Mouse (Mus musculus) CH12.LX (cell line): ENCODE results near the gene Upf1. TPM values are rescaled to one million over a fixed set of nuclear protein-coding genes. Genes with fewer than 3 reads are reported as not detected.

Experiments
- DNase-seq: peaks from one replicate; pipeline ENCODE4 v3.0.0-alpha.2; 2013; ENCODE audit errors: extremely low read depth
- H3K27ac ChIP-seq: 2 replicates; pipeline ENCODE4 v1.5.1; 2012; ENCODE audit warnings: low read depth, mild to moderate bottlenecking, control low read depth, moderate library complexity; ENCODE audit not compliant: insufficient read depth
- H3K27me3 ChIP-seq: replicated peaks from 2 replicates; pipeline ENCODE3; 2012; ENCODE audit warnings: inconsistent platforms
- H3K36me3 ChIP-seq, 2 experiments: replicated peaks in 1 of 2; 2 replicates each; pipeline versions ENCODE3 to v1.6.1; 2012; ENCODE audit warnings: inconsistent platforms in 1 of 2, low read length in 1 of 2, mild to moderate bottlenecking in 1 of 2, mixed read lengths in 1 of 2, moderate library complexity in 1 of 2; ENCODE audit not compliant: control insufficient read depth in 1 of 2, insufficient read depth in 1 of 2
- H3K4me1 ChIP-seq, 2 experiments: 2 replicates each; pipeline ENCODE4 v1.6.1; 2012; ENCODE audit warnings: inconsistent platforms in 1 of 2, moderate library complexity in 1 of 2; ENCODE audit not compliant: insufficient read depth in 2 of 2, control insufficient read depth in 1 of 2
- H3K4me2 ChIP-seq: 2 replicates; pipeline ENCODE4 v1.6.1; 2012; ENCODE audit warnings: low read depth, mild to moderate bottlenecking, control low read depth; ENCODE audit not compliant: poor library complexity, insufficient read depth, severe bottlenecking
- H3K4me3 ChIP-seq, 3 experiments: fragments of 150-350 bp in 1 of 3; sonication (generic) in 1 of 3; replicated peaks in 1 of 3; 2 replicates each; pipeline versions ENCODE3 to v1.5.1; 2011 to 2012; ENCODE audit warnings: low read depth in 2 of 3, low read length in 2 of 3, mild to moderate bottlenecking in 2 of 3, moderate library complexity in 2 of 3, control low read depth in 1 of 3, improper control_type of control experiment in 1 of 3, inconsistent platforms in 1 of 3, mixed read lengths in 1 of 3; ENCODE audit not compliant: poor library complexity in 1 of 3
- H3K79me2 ChIP-seq: replicated peaks from 2 replicates; pipeline ENCODE4 v1.6.1; 2012; ENCODE audit warnings: mild to moderate bottlenecking, moderate library complexity; ENCODE audit not compliant: control insufficient read depth, poor library complexity, insufficient read depth, severe bottlenecking; ENCODE audit errors: extremely low read depth
- H3K9ac ChIP-seq: 2 replicates; pipeline ENCODE4 v1.6.1; 2012; ENCODE audit warnings: low read depth, mild to moderate bottlenecking, control low read depth, moderate library complexity; ENCODE audit not compliant: insufficient read depth
- H3K9me3 ChIP-seq: replicated peaks from 2 replicates; pipeline ENCODE3; 2012; ENCODE audit warnings: low read length, inconsistent platforms, mixed read lengths
- BHLHE40 ChIP-seq: IDR thresholded peaks from 2 replicates; pipeline ENCODE4 v1.6.1; 2011; ENCODE audit warnings: mild to moderate bottlenecking, low read depth, low read length, improper control_type of control experiment
- CTCF ChIP-seq, 2 experiments: IDR thresholded peaks in 1 of 2; conservative IDR thresholded peaks in 1 of 2; 2 replicates each; pipeline ENCODE4 v1.5.1; 2011 to 2012; ENCODE audit warnings: low read depth in 2 of 2, low read length in 2 of 2, improper control_type of control experiment in 1 of 2, inconsistent platforms in 1 of 2, mild to moderate bottlenecking in 1 of 2, moderate library complexity in 1 of 2
- E2F4 ChIP-seq: IDR thresholded peaks from 2 replicates; pipeline ENCODE4 v1.6.1; 2011; ENCODE audit warnings: low read depth, low read length, improper control_type of control experiment; ENCODE audit not compliant: insufficient replicate concordance
- ELF1 ChIP-seq: IDR thresholded peaks from 2 replicates; pipeline ENCODE4 v1.6.1; 2014; ENCODE audit warnings: low read depth, mild to moderate bottlenecking, inconsistent platforms, low read length, improper control_type of control experiment
- ETS1 ChIP-seq: conservative IDR thresholded peaks from 2 replicates; pipeline ENCODE4 v1.6.1; 2012; ENCODE audit warnings: low read depth, mild to moderate bottlenecking, inconsistent platforms, low read length, improper control_type of control experiment, moderate library complexity
- GABPA ChIP-seq: IDR thresholded peaks from 2 replicates; pipeline ENCODE4 v1.6.1; 2012; ENCODE audit warnings: low read depth, low read length, improper control_type of control experiment, inconsistent platforms; ENCODE audit not compliant: insufficient replicate concordance
- HCFC1 ChIP-seq: IDR thresholded peaks from 2 replicates; pipeline ENCODE4 v1.6.1; 2012; ENCODE audit warnings: low read depth, mild to moderate bottlenecking, inconsistent platforms, low read length, improper control_type of control experiment
- IRF4 ChIP-seq: IDR thresholded peaks from 2 replicates; pipeline ENCODE4 v1.6.1; 2014; ENCODE audit warnings: low read depth, mild to moderate bottlenecking, inconsistent platforms, low read length, improper control_type of control experiment
- MAZ ChIP-seq: IDR thresholded peaks from 2 replicates; pipeline ENCODE4 v1.6.1; 2012; ENCODE audit warnings: low read depth, mild to moderate bottlenecking, inconsistent platforms, low read length, improper control_type of control experiment, moderate library complexity
- POLR2AphosphoS2 ChIP-seq: IDR thresholded peaks from 2 replicates; pipeline ENCODE4 v1.6.1; 2011; ENCODE audit warnings: low read depth, low read length, improper control_type of control experiment
- RAD21 ChIP-seq: IDR thresholded peaks from 2 replicates; pipeline ENCODE4 v1.6.1; 2011; ENCODE audit warnings: low read depth, mild to moderate bottlenecking, low read length, improper control_type of control experiment, moderate library complexity
- RCOR1 ChIP-seq: conservative IDR thresholded peaks from 2 replicates; pipeline ENCODE4 v1.6.1; 2012; ENCODE audit warnings: low read depth, mild to moderate bottlenecking, inconsistent platforms, low read length, improper control_type of control experiment
- TBP ChIP-seq: conservative IDR thresholded peaks from 2 replicates; pipeline ENCODE4 v1.6.1; 2011; ENCODE audit warnings: low read depth, low read length, improper control_type of control experiment
- ZC3H11A ChIP-seq: IDR thresholded peaks from 2 replicates; pipeline ENCODE4 v1.6.1; 2012; ENCODE audit warnings: low read depth, mild to moderate bottlenecking, inconsistent platforms, low read length, improper control_type of control experiment
- ZKSCAN1 ChIP-seq: IDR thresholded peaks from 2 replicates; pipeline ENCODE4 v1.6.1; 2012; ENCODE audit warnings: low read depth, inconsistent platforms, low read length, improper control_type of control experiment, borderline replicate concordance
- ZNF384 ChIP-seq: IDR thresholded peaks from 2 replicates; pipeline ENCODE4 v1.6.1; 2012; ENCODE audit warnings: low read depth, low read length, improper control_type of control experiment, inconsistent platforms
- dilution Hi-C: fragments of 300-500 bp; cut with MboI; formaldehyde crosslinking; loops from 2 replicates; pipeline ENCODE4 v1.14.3; 2020; ENCODE audit warnings: low sequenced_read_pairs; ENCODE audit not compliant: extremely low pct_unique_long_range_greater_than_20kb, extremely low pct_ligation_motif_present
- in situ Hi-C: fragments of 300-500 bp; cut with MboI; formaldehyde crosslinking; loops from 3 replicates; pipeline ENCODE4 v1.14.3; 2019; ENCODE audit warnings: low sequenced_read_pairs, low pct_ligation_motif_present, low pct_unique_long_range_greater_than_20kb, mixed read lengths
- polyA plus RNA-seq: library from polyadenylated mRNA; unstranded; fragments of >175 nt; gene quantifications from 2 replicates; pipeline ENCODE4 v1.2.1, GENCODE M21; 2012; ENCODE audit warnings: low read depth; ENCODE audit not compliant: insufficient read length
- total RNA-seq, 2 experiments: library from RNA; depleted of rRNA; stranded (reverse); fragments of 300-350 nt in 1 of 2; fragments of >200 nt in 1 of 2; gene quantifications; 2 replicates each; pipeline ENCODE4 v1.2.3; 2012 to 2014

The Upf1 gene
- total and polyA plus RNA-seq, 3 experiments, result 27.0 to 44.4 (median 39.6) TPM

GRCm38 (mm10) chr8:70323716-70324115 lies 29.4 kb downstream of the Upf1 start:
- H3K9ac ChIP-seq, result no peak overlapping the region

DNA sequence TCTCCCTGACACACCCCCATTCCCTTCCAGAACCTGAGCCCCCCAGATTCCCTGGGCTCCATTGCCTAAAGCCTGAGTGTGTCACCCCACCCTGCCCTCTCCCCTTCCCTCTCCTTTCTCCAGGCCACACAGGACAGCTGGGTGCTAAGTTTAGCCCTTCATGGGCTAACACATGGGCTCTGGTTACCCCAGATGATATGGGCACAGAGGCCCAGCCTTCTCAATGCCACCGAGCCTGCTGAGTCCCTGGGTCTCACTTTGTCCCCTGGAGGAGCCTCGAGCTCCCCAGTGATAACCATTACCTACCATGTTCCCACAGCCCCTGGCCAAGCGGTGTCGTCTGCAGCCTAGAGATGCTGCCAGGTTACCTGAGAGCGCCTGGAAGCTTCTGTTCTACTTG lies 35.2 kb downstream of the Upf1 start:
- H3K4me2 ChIP-seq, result no peak overlapping the region
- peaks cover 7 to 11% of the 10 kb centered on the region in 2 experiments for H3K36me3 ChIP-seq
- no peak overlapping the region for H3K27ac ChIP-seq
- H3K79me2 ChIP-seq, result no peaks in the 10 kb centered on the region
- no peak for TF ChIP-seq RAD21
- no peak for TF ChIP-seq ELF1
- no peak for TF ChIP-seq E2F4
- no peak for TF ChIP-seq BHLHE40
- TF ChIP-seq ZC3H11A, result no peak
- H3K27me3 ChIP-seq, result peaks cover 24% of the 10 kb centered on the region
- H3K9ac ChIP-seq, result no peak overlapping the region
- no peak overlapping the region for H3K4me3 ChIP-seq
- peaks cover 14 to 17% of the 10 kb centered on the region in 2 experiments for H3K4me1 ChIP-seq
- in situ Hi-C loops (no loop called here), dilution Hi-C loops (no loop called here)
- DNase-seq, result no peak
- H3K9me3 ChIP-seq, result no peaks in the 10 kb centered on the region

More at GRCm38 (mm10) chr8:70323716-70324115, 29.4 kb downstream of the Upf1 start:
- Histone ChIP-seq H3K4me2 (no peak overlapping the region), H3K9me3 (peaks cover 7% of the 10 kb centered on the region), H3K79me2 (no peaks in the 10 kb centered on the region), H3K36me3 (peaks cover 0 to 1% of the 10 kb centered on the region in 2 experiments), H3K27ac (no peak overlapping the region), H3K27me3 (peaks cover 13% of the 10 kb centered on the region), H3K4me3 (no peak overlapping the region), H3K4me1 (peaks cover 11 to 19% of the 10 kb centered on the region in 2 experiments)
- dilution Hi-C loops (no loop called here), in situ Hi-C loops (no loop called here)
- DNase-seq, result no peak
- TF ChIP-seq CTCF (conservative IDR thresholded peaks at IDR 0.05 in 1 of 2, IDR thresholded peaks at IDR 0.05 in 1 of 2; ENCODE audit: low read depth in 2 of 2, low read length in 2 of 2), result peak in 1 of 2 experiments; percentile 42; a peak in 2 of 4 replicates
- TF ChIP-seq TBP, result no peak
- TF ChIP-seq, all 38 proteins: peak for 1

DNA sequence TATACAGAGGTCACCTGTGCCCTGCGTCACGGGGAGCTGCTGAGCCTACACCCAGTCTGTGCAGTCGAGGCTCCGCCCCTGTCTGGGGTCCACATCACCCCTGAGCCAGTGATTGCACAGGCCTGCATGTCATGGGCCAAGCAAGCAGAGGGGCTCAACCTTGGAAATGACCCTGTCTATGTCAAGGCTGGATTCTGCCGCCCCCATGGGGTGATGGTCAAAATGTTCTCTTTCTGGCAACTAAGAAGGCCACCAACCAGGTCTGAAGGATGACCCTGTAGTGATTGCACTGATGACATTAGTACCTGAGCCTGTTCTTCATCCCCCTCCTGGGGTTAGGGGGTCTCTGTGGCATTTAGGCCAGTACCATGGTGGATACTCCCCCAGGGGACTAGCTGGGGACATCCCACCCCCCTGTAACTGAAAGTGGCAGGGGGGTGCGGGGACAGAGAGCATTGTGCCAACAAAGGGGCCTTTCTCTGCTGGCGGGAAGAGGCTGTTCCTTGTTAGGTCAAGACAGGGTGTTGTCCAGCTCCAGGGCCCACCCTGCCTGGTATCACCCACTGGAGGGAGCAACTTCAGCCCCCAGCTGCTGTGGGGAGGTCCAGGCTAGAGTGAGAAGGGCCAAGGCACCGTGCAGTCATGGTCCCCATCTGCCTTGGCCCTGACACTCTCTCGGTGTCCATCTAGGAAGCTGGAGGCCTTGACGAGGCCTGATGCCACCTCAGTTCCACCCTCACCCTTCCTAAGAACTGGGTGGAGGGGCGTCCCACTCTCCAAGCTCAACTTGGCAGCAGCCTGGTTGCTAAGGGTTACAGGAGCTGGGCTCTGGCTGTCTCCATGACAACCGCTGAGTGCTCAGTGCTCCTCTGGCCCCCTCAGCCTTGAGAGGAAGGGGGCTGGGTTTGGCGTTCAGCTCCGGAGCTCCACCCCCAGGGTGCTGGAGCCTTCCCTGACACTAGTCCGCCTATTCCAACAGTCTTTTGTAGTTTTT lies 36.3 kb downstream of the Upf1 start:
- DNase-seq, result no peak
- H3K27ac ChIP-seq, result no peak overlapping the region
- in situ Hi-C loops (no loop called here), dilution Hi-C loops (no loop called here)
- H3K79me2 ChIP-seq, result no peaks in the 10 kb centered on the region
- peaks cover 24% of the 10 kb centered on the region for H3K27me3 ChIP-seq
- H3K4me3 ChIP-seq, result no peak overlapping the region
- no peak overlapping the region for H3K9ac ChIP-seq
- no peaks in the 10 kb centered on the region for H3K9me3 ChIP-seq
- no peak for TF ChIP-seq GABPA
- TF ChIP-seq ETS1, result no peak
- TF ChIP-seq MAZ, result no peak
- no peak for TF ChIP-seq POLR2AphosphoS2
- TF ChIP-seq ZNF384, result no peak
- no peak for TF ChIP-seq HCFC1
- peak; percentile 22 for TF ChIP-seq RAD21
- no peak for TF ChIP-seq IRF4
- peak in 1 of 2 experiments; percentile 29; a peak in 2 of 4 replicates for TF ChIP-seq CTCF (conservative IDR thresholded peaks at IDR 0.05 in 1 of 2, IDR thresholded peaks at IDR 0.05 in 1 of 2; ENCODE audit: low read depth in 2 of 2, low read length in 2 of 2)
- TF ChIP-seq BHLHE40, result no peak
- no peak for TF ChIP-seq RCOR1
- no peak for TF ChIP-seq ZKSCAN1
- TF ChIP-seq ZC3H11A, result no peak
- peaks cover 3 to 7% of the 10 kb centered on the region in 2 experiments; a peak in 2 of 4 replicates for H3K4me1 ChIP-seq
- peaks cover 14 to 18% of the 10 kb centered on the region in 2 experiments for H3K36me3 ChIP-seq
- H3K4me2 ChIP-seq, result no peak overlapping the region
